31 mouse cellular contexts compared by ENCODE assay signal in genomic region chr15:98067492-98067891, GRCm38 (mm10). TPM values are rescaled to one million over a fixed set of nuclear protein-coding genes. Genes with fewer than 3 reads are reported as not detected.
DNase-seq lines count a peak whose midpoint lies in the region; ATAC-seq and TF ChIP-seq lines count a peak whose summit lies in the region.
"Had no signal": no experiment of that assay in that cellular context is flagged by ENCODE, and none has a peak within 500 bp of the region (broad histone marks: within the 10 kb centered on the region; RNA-seq: fewer than 3 reads in every experiment).

No protein-coding gene starts in this region.

- H3K36me3 ChIP-seq in heart, postnatal 0 days (replicated peaks; ENCODE audit: control insufficient read depth, insufficient read depth, low read length) = peaks cover 82% of the 10 kb centered on the region
- H3K36me3 ChIP-seq in heart, adult 2 months (ENCODE audit: control insufficient read depth, insufficient read depth, low read length) = no peaks in the 10 kb centered on the region
- peaks cover 53% of the 10 kb centered on the region for H3K36me3 ChIP-seq in thymus, adult 2 months (ENCODE audit: control insufficient read depth, insufficient read depth, low read length)
- peaks cover 95% of the 10 kb centered on the region for H3K36me3 ChIP-seq in liver, embryonic 12.5 days
- H3K36me3 ChIP-seq in forebrain, embryonic 11.5 days (ENCODE audit: control insufficient read depth, insufficient read depth, low read length) = peaks cover 6% of the 10 kb centered on the region; the same call in 1 of the 2 replicates

- H3K9me3 ChIP-seq in heart, postnatal 0 days (replicated peaks; ENCODE audit: control insufficient read depth, low read length) = no peaks in the 10 kb centered on the region
- H3K9me3 ChIP-seq in liver, embryonic 12.5 days (replicated peaks) = no peaks in the 10 kb centered on the region
- H3K9me3 ChIP-seq in forebrain, embryonic 11.5 days (ENCODE audit: control insufficient read depth, low read length) = no peaks in the 10 kb centered on the region
- H3K9me3 ChIP-seq: embryonic facial prominence, embryonic 12.5 days; forebrain, embryonic 15.5 days; G1E; heart, embryonic 12.5 days; hindbrain, embryonic 10.5 days; hindbrain, embryonic 15.5 days; neural tube, embryonic 15.5 days had no signal

- peak overlapping the region; percentile 34; the same call in 1 of the 2 replicates for H3K27ac ChIP-seq in heart, postnatal 0 days (ENCODE audit: low read depth)
- no peak overlapping the region for H3K27ac ChIP-seq in heart, adult 2 months
- peak overlapping the region; percentile 94 for H3K27ac ChIP-seq in thymus, adult 2 months (ENCODE audit: control insufficient read depth, insufficient read depth, low read length)
- H3K27ac ChIP-seq in liver, embryonic 12.5 days = no peak overlapping the region
- no peak overlapping the region for H3K27ac ChIP-seq in forebrain, embryonic 11.5 days (ENCODE audit: low read depth, low read length)
- H3K27ac ChIP-seq: embryonic facial prominence, embryonic 12.5 days; forebrain, embryonic 15.5 days; hindbrain, embryonic 10.5 days; hindbrain, embryonic 15.5 days; kidney, postnatal 0 days; liver, embryonic 14.5 days; neural tube, embryonic 15.5 days; stomach, postnatal 0 days had no signal

- H3K4me3 ChIP-seq in heart, postnatal 0 days (ENCODE audit: low read depth, low read length) = no peak overlapping the region
- no peak overlapping the region for H3K4me3 ChIP-seq in heart, adult 2 months
- no peak overlapping the region for H3K4me3 ChIP-seq in thymus, adult 2 months (ENCODE audit: control insufficient read depth, insufficient read depth, low read length)
- no peak overlapping the region for H3K4me3 ChIP-seq in liver, embryonic 12.5 days
- no peak overlapping the region for H3K4me3 ChIP-seq in forebrain, embryonic 11.5 days (ENCODE audit: low read depth, low read length)
- H3K4me3 ChIP-seq: embryonic facial prominence, embryonic 12.5 days; forebrain, embryonic 15.5 days; heart, embryonic 12.5 days; hindbrain, embryonic 10.5 days; hindbrain, embryonic 15.5 days; neural tube, embryonic 15.5 days had no signal

- WGBS in heart, postnatal 0 days = 55% methylated on average over 3 of the region's 3 CpGs
- 62% methylated on average over 3 of the region's 3 CpGs for WGBS in heart, adult 2 months
- WGBS in thymus, adult 2 months = 16% methylated on average over 3 of the region's 3 CpGs
- WGBS in liver, embryonic 12.5 days (ENCODE audit: insufficient replicate concordance) = 66% methylated on average over 3 of the region's 3 CpGs
- 73% methylated on average over 3 of the region's 3 CpGs for WGBS in forebrain, embryonic 11.5 days

- intact Hi-C loops in heart, adult 2 months (cut with DNase I) = no loop called here

- H3K4me1 ChIP-seq in heart, postnatal 0 days (ENCODE audit: control insufficient read depth, insufficient read depth) = no peaks in the 10 kb centered on the region
- no peaks in the 10 kb centered on the region for H3K4me1 ChIP-seq in heart, adult 2 months (ENCODE audit: control insufficient read depth, insufficient read depth, low read length)
- H3K4me1 ChIP-seq in thymus, adult 2 months (replicated peaks; ENCODE audit: control insufficient read depth, insufficient read depth, low read length) = peaks cover 22% of the 10 kb centered on the region
- H3K4me1 ChIP-seq in liver, embryonic 12.5 days = no peaks in the 10 kb centered on the region
- no peaks in the 10 kb centered on the region for H3K4me1 ChIP-seq in forebrain, embryonic 11.5 days (replicated peaks; ENCODE audit: control insufficient read depth, insufficient read depth, low read length)
- H3K4me1 ChIP-seq: embryonic facial prominence, embryonic 12.5 days; forebrain, embryonic 15.5 days; heart, embryonic 12.5 days; hindbrain, embryonic 10.5 days; hindbrain, embryonic 15.5 days; neural tube, embryonic 15.5 days had no signal

- TF ChIP-seq CTCF in heart, postnatal 0 days (IDR thresholded peaks at IDR 0.05; ENCODE audit: low read depth) = no peak
- no peak for TF ChIP-seq CTCF in heart, adult 2 months (IDR thresholded peaks at IDR 0.05)
- TF ChIP-seq CTCF in thymus, adult 2 months (IDR thresholded peaks at IDR 0.05; ENCODE audit: borderline replicate concordance, control insufficient read depth, extremely low read depth, insufficient read depth, low read length, poor library complexity) = no peak

- no peak for TF ChIP-seq EP300 in heart, postnatal 0 days (IDR thresholded peaks at IDR 0.05; ENCODE audit: low read depth)
- no peak for TF ChIP-seq EP300 in heart, adult 2 months (IDR thresholded peaks at IDR 0.05; ENCODE audit: insufficient read depth, low read depth, low read length)

- H3K27me3 ChIP-seq in heart, postnatal 0 days (ENCODE audit: control insufficient read depth, insufficient read depth, low read length) = no peaks in the 10 kb centered on the region
- H3K27me3 ChIP-seq in heart, adult 2 months (ENCODE audit: control insufficient read depth, insufficient read depth, low read length) = no peaks in the 10 kb centered on the region
- H3K27me3 ChIP-seq in thymus, adult 2 months (ENCODE audit: control insufficient read depth, insufficient read depth, low read length) = no peaks in the 10 kb centered on the region
- H3K27me3 ChIP-seq in liver, embryonic 12.5 days (replicated peaks) = no peaks in the 10 kb centered on the region
- H3K27me3 ChIP-seq in forebrain, embryonic 11.5 days (ENCODE audit: control insufficient read depth, insufficient read depth, low read length) = no peaks in the 10 kb centered on the region
- H3K27me3 ChIP-seq: embryonic facial prominence, embryonic 12.5 days; forebrain, embryonic 15.5 days; heart, embryonic 12.5 days; hindbrain, embryonic 15.5 days; neural tube, embryonic 15.5 days had no signal

- no peaks in the 10 kb centered on the region for H3K79me2 ChIP-seq in heart, adult 2 months (replicated peaks; ENCODE audit: control insufficient read depth, insufficient read depth, low read length)

- H3K4me2 ChIP-seq in heart, postnatal 0 days (ENCODE audit: low read depth, low read length) = no peak overlapping the region
- no peak overlapping the region for H3K4me2 ChIP-seq in liver, embryonic 12.5 days
- H3K4me2 ChIP-seq in forebrain, embryonic 11.5 days (ENCODE audit: low read depth, low read length, severe bottlenecking) = no peak overlapping the region
- H3K4me2 ChIP-seq: embryonic facial prominence, embryonic 12.5 days; forebrain, embryonic 15.5 days; heart, embryonic 12.5 days; hindbrain, embryonic 15.5 days; neural tube, embryonic 15.5 days had no signal

- DNase-seq in heart, postnatal 0 days (ENCODE audit: low spot score) = no peak
- DNase-seq in heart, adult 2 months = no peak
- DNase-seq in thymus, adult 2 months = peak; percentile 60
- peak; percentile 50 to 73 for DNase-seq in thymus, postnatal 36 days
- DNase-seq in urinary bladder, adult 18-20 months (ENCODE audit: low spot score in 2 of 2) = no peak
- no peak for DNase-seq in forebrain, embryonic 11.5 days (ENCODE audit: low spot score)
- DNase-seq: adrenal gland, postnatal 10 days; cerebellum, adult 8-10 months; cerebellum, postnatal 36 days; heart, postnatal 10 days; kidney, adult 8-10 months; kidney, postnatal 4 days; left cerebral cortex, postnatal 4 days; lung, adult 2 months; lung, postnatal 10 days; midbrain, embryonic 14.5 days; right cerebral cortex, postnatal 25 days; spleen, adult 18-20 months had no signal

- H3K9ac ChIP-seq in heart, postnatal 0 days (replicated peaks; ENCODE audit: low read depth, low read length) = no peak overlapping the region
- H3K9ac ChIP-seq in heart, adult 2 months (ENCODE audit: low read depth, low read length) = no peak overlapping the region
- no peak overlapping the region for H3K9ac ChIP-seq in liver, embryonic 12.5 days
- no peak overlapping the region for H3K9ac ChIP-seq in forebrain, embryonic 11.5 days (ENCODE audit: low read length)
- H3K9ac ChIP-seq: embryonic facial prominence, embryonic 12.5 days; forebrain, embryonic 15.5 days; heart, embryonic 12.5 days; hindbrain, embryonic 15.5 days; liver, embryonic 14.5 days; neural tube, embryonic 15.5 days had no signal

- ATAC-seq in heart, postnatal 0 days (ENCODE audit: insufficient read depth, low read depth) = no peak
- peak; percentile 60 for ATAC-seq in activated CD4-positive, CD25-positive, alpha-beta regulatory T cell, adult 4 months
- ATAC-seq in liver, embryonic 12.5 days = no peak
- no peak for ATAC-seq in forebrain, embryonic 11.5 days (replicated peaks; ENCODE audit: low FRiP score)
- ATAC-seq: forebrain, embryonic 15.5 days; intestine, embryonic 16.5 days had no signal

- TF ChIP-seq POLR2A in heart, adult 2 months (IDR thresholded peaks at IDR 0.05; ENCODE audit: insufficient read depth, low read depth, low read length) = no peak
- peak; percentile 25; the same call in 1 of the 2 replicates for TF ChIP-seq POLR2A in thymus, adult 2 months (IDR thresholded peaks at IDR 0.05; ENCODE audit: control insufficient read depth, extremely low read depth, insufficient read depth, low read length, poor library complexity)

RNA-seq across cellular contexts. Expression of gene Pfkm, which starts 24.9 kb away (rescaled TPM):
- 216 and 219 TPM in 2 replicates for total RNA-seq in heart, postnatal 0 days (2014; rRNA removed; ENCODE audit: low replicate concordance)
- polyA plus RNA-seq in heart, postnatal 0 days (2015; fragmentation: Nextera tagmentation; extraction: Ambion mirVana) = 205 and 213 TPM in 2 replicates
- total RNA-seq in heart, adult 2 months (2021) = 100 to 1,000 TPM; 800 to 921 TPM
- polyA plus RNA-seq in heart, adult 2 months (2012; rRNA removed) = 521 and 828 TPM in 2 replicates
- polyA plus RNA-seq in activated CD4-positive, CD25-positive, alpha-beta regulatory T cell, adult 4 months (2017; shearing (Covaris generic)) = 1 to 10 TPM; 5.0 to 6.8 TPM
- 24.3 and 44.9 TPM in 2 replicates for polyA plus RNA-seq in thymus, adult 2 months (2012; rRNA removed)
- polyA plus RNA-seq in liver, embryonic 12.5 days (2016; fragmentation: Nextera tagmentation; extraction: Ambion mirVana) = 28.8 and 30.3 TPM in 2 replicates
- 42.8 and 46.3 TPM in 2 replicates for polyA plus RNA-seq in forebrain, embryonic 11.5 days (2014; fragmentation: Nextera tagmentation; extraction: Ambion mirVana)

RNA-seq across cellular contexts. Expression of gene Senp1, which starts 26.1 kb away (rescaled TPM):
- 13.3 and 16.7 TPM in 2 replicates for total RNA-seq in heart, postnatal 0 days (2014; rRNA removed; ENCODE audit: low replicate concordance)
- polyA plus RNA-seq in heart, postnatal 0 days (2015; fragmentation: Nextera tagmentation; extraction: Ambion mirVana) = 8.0 and 10.1 TPM in 2 replicates
- total RNA-seq in heart, adult 2 months (2021) = 1 to 10 TPM; 9.8 to 10.0 TPM
- polyA plus RNA-seq in heart, adult 2 months (2012; rRNA removed) = 5.3 and 10.1 TPM in 2 replicates
- polyA plus RNA-seq in activated CD4-positive, CD25-positive, alpha-beta regulatory T cell, adult 4 months (2017; shearing (Covaris generic)) = 10 to 100 TPM; 27.5 to 31.6 TPM
- 42.5 and 43.6 TPM in 2 replicates for polyA plus RNA-seq in thymus, adult 2 months (2012; rRNA removed)
- polyA plus RNA-seq in liver, embryonic 12.5 days (2016; fragmentation: Nextera tagmentation; extraction: Ambion mirVana) = 27.8 and 28.4 TPM in 2 replicates
- 47.7 and 49.0 TPM in 2 replicates for polyA plus RNA-seq in forebrain, embryonic 11.5 days (2014; fragmentation: Nextera tagmentation; extraction: Ambion mirVana)

Comparison
In these comparisons a context has a peak if more than half of its experiments do, and no peak if none do; other contexts are left out.
1. H3K27ac ChIP-seq: peak in heart, postnatal 0 days (single experiment) and thymus, adult 2 months (single experiment); none in heart, adult 2 months (single experiment), liver, embryonic 12.5 days (single experiment) and forebrain, embryonic 11.5 days (single experiment).
2. DNase-seq: peak in thymus, adult 2 months (single experiment) and thymus, postnatal 36 days (2 of 2); none in heart, postnatal 0 days (single experiment), heart, adult 2 months (0 of 2), urinary bladder, adult 18-20 months (0 of 2) and forebrain, embryonic 11.5 days (single experiment).